Mouse (Mus musculus) kidney, embryonic 16.5 days (tissue): ENCODE data around the gene Pttg1. TPM values are rescaled to one million over a fixed set of nuclear protein-coding genes. Genes with fewer than 3 reads are reported as not detected.

Source experiments
- ATAC-seq: fragments of 200-750 bp; cut with Nextera tagmentation; 2 replicates; pipeline ENCODE4 v1.8.0; 2017; ENCODE audit warnings: moderate TSS enrichment; ENCODE audit not compliant: low FRiP score, low TSS enrichment
- H3K27ac ChIP-seq: fragments of 300-500 bp; sonication (generic); 2 replicates; pipeline ENCODE4 v1.5.1; 2014; ENCODE audit warnings: low read length
- H3K27me3 ChIP-seq: fragments of 300-500 bp; sonication (generic); 2 replicates; pipeline ENCODE4 v1.6.1; 2014; ENCODE audit warnings: low read length, control low read depth, mixed read lengths; ENCODE audit not compliant: insufficient read depth
- H3K36me3 ChIP-seq: fragments of 300-500 bp; sonication (generic); 2 replicates; pipeline ENCODE4 v1.6.1; 2014; ENCODE audit warnings: low read length, control low read depth, mixed read lengths; ENCODE audit not compliant: insufficient read depth
- H3K4me1 ChIP-seq: fragments of 300-500 bp; sonication (generic); 2 replicates; pipeline ENCODE4 v1.6.1; 2014; ENCODE audit warnings: low read length, control low read depth, mixed read lengths; ENCODE audit not compliant: insufficient read depth
- H3K4me2 ChIP-seq: fragments of 300-500 bp; sonication (generic); replicated peaks from 2 replicates; pipeline ENCODE4 v1.6.1; 2014; ENCODE audit warnings: low read depth, low read length
- H3K4me3 ChIP-seq: fragments of 300-500 bp; sonication (generic); 2 replicates; pipeline ENCODE4 v1.5.1; 2014; ENCODE audit warnings: mild to moderate bottlenecking, low read length
- H3K9ac ChIP-seq: fragments of 300-500 bp; sonication (generic); replicated peaks from 2 replicates; pipeline ENCODE4 v1.6.1; 2014; ENCODE audit warnings: low read length
- H3K9me3 ChIP-seq: fragments of 300-500 bp; sonication (generic); 2 replicates; pipeline ENCODE4 v1.6.1; 2016; ENCODE audit warnings: low read length, control low read depth
- WGBS: fragments of 180-500 bp; shearing (Covaris S2); extraction: QIAGEN DNeasy Blood & Tissue Kit; methylation state at CpG from one replicate; pipeline ENCODE4 v1.1.7; 2014; 5-methylcytosine and 5-hydroxymethylcytosine counted together
- polyA plus RNA-seq: library from polyadenylated mRNA; unstranded; fragments of >200 nt; fragmentation: Nextera tagmentation; extraction: Ambion mirVana; gene quantifications from 2 replicates; pipeline ENCODE4 v1.2.1, GENCODE M21; 2015

Gene Pttg1
- polyA plus RNA-seq, 1 experiment from 2014 or later, result 102 TPM

DNA sequence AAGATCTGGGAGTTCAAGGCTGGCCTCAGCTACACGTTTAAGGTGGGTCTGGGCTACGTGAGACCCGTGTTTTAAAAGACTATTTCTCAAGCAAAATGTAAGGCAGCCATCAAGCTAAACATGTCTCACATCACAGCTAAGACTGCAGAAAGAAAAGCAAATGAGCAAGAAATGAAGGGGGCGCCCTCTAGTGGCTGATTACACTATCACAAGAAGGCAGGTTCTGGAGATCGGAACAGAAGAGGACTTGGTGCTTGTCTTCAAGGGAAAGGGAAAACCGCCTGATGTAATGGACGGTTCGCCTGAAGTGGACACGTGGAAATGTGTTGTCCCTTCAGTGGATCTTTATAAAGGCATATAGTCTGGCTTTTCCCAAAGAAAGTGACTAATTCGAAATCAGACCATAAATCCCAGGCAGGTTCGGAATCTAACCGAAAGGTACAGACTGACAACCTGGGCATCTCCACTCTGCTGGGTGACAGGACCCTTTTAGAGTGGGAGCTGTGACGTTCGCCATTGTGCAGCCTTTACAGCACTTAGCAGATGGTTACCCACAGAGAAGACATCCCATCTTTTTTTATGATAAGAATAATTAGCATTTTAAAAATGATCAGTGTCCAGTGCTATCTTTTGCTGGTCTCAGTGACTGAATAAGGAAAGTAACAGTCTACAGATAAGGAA is 13.1 kb downstream of the Pttg1 start:
- Histone ChIP-seq H3K9ac (no peak overlapping the region), H3K27me3 (no peaks in the 10 kb centered on the region), H3K4me2 (no peak overlapping the region), H3K9me3 (no peaks in the 10 kb centered on the region), H3K4me1 (no peaks in the 10 kb centered on the region), H3K27ac (no peak overlapping the region), H3K36me3 (no peaks in the 10 kb centered on the region), H3K4me3 (no peak overlapping the region)
- WGBS, result 25% methylated on average over 14 of the region's 14 CpGs
- peak; percentile 24; the same call in 1 of the 2 replicates for ATAC-seq

DNA sequence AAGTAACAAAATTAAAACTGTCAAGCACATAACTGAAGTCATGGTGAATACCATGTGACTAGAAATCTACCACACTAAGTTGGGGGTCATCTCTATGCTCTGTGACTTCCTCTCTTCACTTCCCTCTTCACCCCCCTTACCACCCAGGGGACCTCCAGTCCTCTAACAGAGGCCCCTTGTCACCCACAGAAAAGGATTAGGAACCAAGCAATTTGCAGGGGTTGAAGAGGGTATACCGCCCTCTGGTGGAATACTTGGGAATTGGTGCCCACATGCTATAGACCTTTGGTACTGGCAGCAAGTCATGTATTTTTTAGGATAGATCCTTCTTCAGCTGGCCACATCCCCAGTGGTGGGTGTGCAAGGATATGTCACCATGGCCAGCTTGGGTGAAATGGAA is 14.6 kb downstream of the Pttg1 start:
- Histone ChIP-seq H3K4me1 (no peaks in the 10 kb centered on the region), H3K4me3 (no peak overlapping the region), H3K27me3 (no peaks in the 10 kb centered on the region), H3K4me2 (no peak overlapping the region), H3K27ac (no peak overlapping the region), H3K9ac (no peak overlapping the region), H3K36me3 (no peaks in the 10 kb centered on the region), H3K9me3 (no peaks in the 10 kb centered on the region)
- ATAC-seq, result peak; percentile 58; the same call in 1 of the 2 replicates
- 0% methylated on average over 1 of the region's 1 CpGs for WGBS

DNA sequence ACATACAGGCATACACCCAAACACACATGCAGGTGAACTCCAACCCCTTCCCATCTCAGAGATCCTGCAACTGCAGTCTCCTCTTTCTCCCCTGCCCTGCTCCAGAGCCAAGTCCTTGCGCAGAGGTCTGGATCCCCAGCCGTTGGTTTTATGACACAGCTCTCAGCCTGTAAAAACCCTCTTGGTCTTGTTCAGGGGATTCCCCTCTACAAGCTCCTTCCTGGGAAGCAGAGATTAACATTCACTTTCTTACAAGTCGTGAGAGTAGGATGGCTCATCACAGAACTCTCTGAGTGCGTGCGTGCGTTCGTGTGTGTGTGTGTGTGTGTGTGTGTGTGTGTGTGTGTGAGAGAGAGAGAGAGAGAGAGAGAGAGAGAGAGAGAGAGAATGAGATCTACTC is 15.8 kb downstream of the Pttg1 start:
- Histone ChIP-seq H3K9me3 (no peaks in the 10 kb centered on the region), H3K4me3 (no peak overlapping the region), H3K27me3 (no peaks in the 10 kb centered on the region), H3K4me2 (no peak overlapping the region), H3K27ac (no peak overlapping the region), H3K36me3 (no peaks in the 10 kb centered on the region), H3K4me1 (no peaks in the 10 kb centered on the region), H3K9ac (no peak overlapping the region)
- ATAC-seq, result no peak
- 64% methylated on average over 7 of the region's 7 CpGs for WGBS

DNA sequence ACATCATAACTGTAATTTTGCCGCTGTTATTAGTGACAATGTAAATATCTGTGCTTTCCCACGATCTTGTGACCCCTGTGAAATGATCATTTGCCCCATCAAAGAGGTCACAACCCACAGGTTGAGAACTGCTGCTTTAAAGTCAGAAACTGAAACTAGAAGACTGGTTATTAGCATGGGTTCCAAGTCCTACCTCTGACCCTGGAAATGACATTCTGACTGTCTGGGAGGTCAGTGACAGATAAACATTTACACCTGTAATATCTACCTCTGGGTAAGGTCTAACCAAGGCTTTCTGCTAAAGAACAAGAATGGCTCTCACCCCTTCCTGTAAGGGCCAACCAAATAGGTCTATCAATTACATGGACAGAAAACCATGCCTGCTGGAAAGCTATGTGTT is 17.2 kb downstream of the Pttg1 start:
- no peaks in the 10 kb centered on the region for H3K36me3 ChIP-seq
- no peaks in the 10 kb centered on the region for H3K4me1 ChIP-seq
- no peak for ATAC-seq
- no peak overlapping the region for H3K4me3 ChIP-seq
- no peak overlapping the region for H3K4me2 ChIP-seq
- H3K9me3 ChIP-seq, result peaks cover 7% of the 10 kb centered on the region
- H3K9ac ChIP-seq, result no peak overlapping the region
- WGBS, result 74% methylated on average over 2 of the region's 2 CpGs
- no peaks in the 10 kb centered on the region for H3K27me3 ChIP-seq
- H3K27ac ChIP-seq, result no peak overlapping the region

DNA sequence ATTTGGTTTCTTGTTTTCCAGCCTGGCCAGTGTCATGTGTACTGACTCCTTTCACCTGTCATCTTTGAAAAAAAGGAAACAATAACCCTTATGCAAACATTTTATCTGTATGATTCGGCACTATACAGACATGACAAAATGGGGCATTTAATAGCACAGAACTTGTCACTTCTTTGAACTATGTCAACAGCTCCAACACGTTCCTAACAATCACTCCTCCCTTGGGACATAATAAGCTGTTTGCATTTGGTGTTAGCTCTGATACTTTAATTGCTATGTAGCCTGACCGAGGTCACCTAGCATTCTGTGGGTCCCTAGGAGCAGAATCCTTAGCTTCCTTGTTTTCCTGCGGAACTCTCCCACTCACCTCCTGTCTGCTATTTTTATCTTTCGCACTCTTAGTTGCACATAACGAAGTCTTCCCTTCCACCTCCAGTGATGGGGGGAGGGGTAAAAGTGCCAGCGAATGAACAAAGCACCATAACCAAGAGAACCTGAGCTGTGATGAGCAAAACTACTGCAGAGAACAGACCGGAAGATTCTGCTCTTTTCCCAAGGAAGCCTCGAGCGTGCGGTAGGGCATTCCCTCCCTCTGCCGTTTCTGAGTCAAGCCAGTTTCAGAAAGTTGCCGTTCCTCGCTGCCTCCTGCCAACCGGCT is 21.8 kb downstream of the Pttg1 start:
- no peak for ATAC-seq
- Histone ChIP-seq H3K4me1 (no peaks in the 10 kb centered on the region), H3K36me3 (no peaks in the 10 kb centered on the region), H3K9ac (no peak overlapping the region), H3K27me3 (no peaks in the 10 kb centered on the region), H3K4me3 (no peak overlapping the region), H3K9me3 (peaks cover 7% of the 10 kb centered on the region), H3K4me2 (no peak overlapping the region), H3K27ac (no peak overlapping the region)
- 78% methylated on average over 15 of the region's 15 CpGs for WGBS

DNA sequence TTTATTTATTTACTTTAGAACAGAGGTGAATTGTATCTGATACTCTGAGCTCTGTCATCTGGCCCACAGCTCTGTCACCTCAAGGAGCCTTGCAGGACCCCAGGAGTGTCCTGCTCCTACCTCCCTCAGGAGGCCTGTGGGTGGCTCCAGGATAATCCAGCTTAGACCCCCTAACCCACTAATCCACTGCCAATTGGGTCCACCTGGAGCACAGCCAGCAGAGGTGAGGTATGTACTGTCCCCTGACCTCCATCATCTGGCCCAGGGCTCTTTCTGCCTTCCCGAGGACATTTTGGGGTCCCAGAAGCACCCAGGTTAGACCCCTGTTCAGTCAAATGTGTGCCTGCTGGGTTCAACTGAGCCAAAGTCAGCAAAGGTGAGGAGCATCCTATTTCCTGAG is 25.9 kb downstream of the Pttg1 start:
- H3K4me2 ChIP-seq, result no peak overlapping the region
- 88% methylated on average over 1 of the region's 1 CpGs for WGBS
- H3K9ac ChIP-seq, result no peak overlapping the region
- ATAC-seq, result no peak
- no peak overlapping the region for H3K4me3 ChIP-seq
- no peak overlapping the region for H3K27ac ChIP-seq
- no peaks in the 10 kb centered on the region for H3K36me3 ChIP-seq
- no peaks in the 10 kb centered on the region for H3K27me3 ChIP-seq
- H3K9me3 ChIP-seq, result peaks cover 7% of the 10 kb centered on the region
- H3K4me1 ChIP-seq, result peaks cover 3% of the 10 kb centered on the region

DNA sequence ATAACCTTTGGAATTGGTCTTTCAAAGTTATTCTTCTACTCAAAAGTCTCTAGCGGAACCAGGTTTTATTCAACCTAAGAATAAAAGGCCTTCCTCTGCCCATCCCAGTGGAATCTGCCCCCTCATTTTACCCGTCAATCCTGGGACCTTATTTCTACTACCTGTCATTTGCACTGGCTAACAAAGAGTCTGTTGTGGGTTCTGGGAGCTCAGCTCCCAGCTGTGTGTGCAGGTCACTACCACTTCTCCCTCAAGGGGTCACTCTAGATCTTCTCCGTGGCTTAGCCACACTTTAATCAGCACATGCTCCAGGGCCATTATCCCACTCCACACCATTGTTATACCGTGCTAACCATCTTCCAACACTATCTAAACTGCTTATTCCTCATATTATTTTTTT is 26.8 kb downstream of the Pttg1 start:
- Histone ChIP-seq H3K4me3 (no peak overlapping the region), H3K4me2 (no peak overlapping the region), H3K27ac (no peak overlapping the region), H3K27me3 (no peaks in the 10 kb centered on the region), H3K9me3 (0 out of 2 replicates have a peak, but pooled peaks cover 1% of the 10 kb centered on the region), H3K9ac (no peak overlapping the region), H3K36me3 (no peaks in the 10 kb centered on the region), H3K4me1 (peaks cover 6% of the 10 kb centered on the region)
- peak; percentile 33; the same call in 1 of the 2 replicates for ATAC-seq
- 44% methylated on average over 4 of the region's 4 CpGs for WGBS

DNA sequence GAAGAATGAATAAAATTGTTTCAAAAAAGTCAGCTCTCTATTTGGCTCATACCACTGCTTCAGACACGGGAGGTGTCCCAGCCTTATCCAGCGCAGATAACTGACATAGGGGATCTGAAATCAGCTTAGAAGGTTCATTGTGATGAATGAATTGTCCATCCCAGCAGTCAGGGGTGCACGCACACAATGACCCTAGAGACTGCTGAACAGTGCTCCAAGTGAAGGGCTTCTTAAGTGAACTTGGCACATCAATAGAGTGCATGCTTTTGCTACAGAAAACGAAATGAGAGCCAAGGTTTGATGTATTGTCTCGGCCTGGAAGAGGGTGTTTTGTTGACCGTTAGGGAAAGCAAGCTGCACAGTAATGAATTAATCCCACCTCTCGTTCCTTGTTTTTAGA is 29.4 kb downstream of the Pttg1 start:
- H3K27ac ChIP-seq, result no peak overlapping the region
- H3K4me2 ChIP-seq, result no peak overlapping the region
- no peaks in the 10 kb centered on the region for H3K27me3 ChIP-seq
- peaks cover 6% of the 10 kb centered on the region for H3K4me1 ChIP-seq
- no peak overlapping the region for H3K4me3 ChIP-seq
- no peak for ATAC-seq
- no peak overlapping the region for H3K9ac ChIP-seq
- no peaks in the 10 kb centered on the region for H3K9me3 ChIP-seq
- no peaks in the 10 kb centered on the region for H3K36me3 ChIP-seq
- 68% methylated on average over 7 of the region's 7 CpGs for WGBS

DNA sequence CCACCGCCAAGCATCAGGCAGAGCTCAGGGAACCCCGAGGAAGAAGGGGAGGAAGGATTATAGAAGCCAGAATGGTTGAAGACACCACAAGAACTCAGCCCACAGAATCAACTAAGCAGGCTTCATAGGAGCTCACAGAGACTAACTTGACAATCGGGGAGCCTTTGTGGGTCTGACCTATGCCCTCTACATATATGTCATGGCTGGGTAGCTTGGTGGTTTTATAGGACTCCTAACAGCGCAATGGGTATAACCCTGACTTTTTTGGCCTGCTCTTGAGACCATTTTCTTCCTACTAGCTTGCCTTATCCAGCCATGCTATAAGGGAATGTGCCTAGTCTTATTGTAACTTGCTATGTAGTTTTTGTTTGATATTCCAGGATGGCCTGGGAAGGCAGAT is 29.8 kb downstream of the Pttg1 start:
- no peaks in the 10 kb centered on the region for H3K36me3 ChIP-seq
- H3K4me1 ChIP-seq, result peaks cover 6% of the 10 kb centered on the region
- no peak overlapping the region for H3K4me2 ChIP-seq
- ATAC-seq, result no peak
- 92% methylated on average over 4 of the region's 4 CpGs for WGBS
- no peaks in the 10 kb centered on the region for H3K9me3 ChIP-seq
- H3K9ac ChIP-seq, result no peak overlapping the region
- H3K27ac ChIP-seq, result no peak overlapping the region
- H3K4me3 ChIP-seq, result no peak overlapping the region
- H3K27me3 ChIP-seq, result no peaks in the 10 kb centered on the region
